Mouse (Mus musculus): ENCODE results near the gene Cep112.

Cep112 gene

GRCm38 (mm10) chr11:108449811-108450210 lies 24.8 kb downstream of the Cep112 start:
- DNase-seq, result peak; percentile 60

- DNase-seq, result no peak
These were observed 34.6 kb downstream of the Cep112 start for GRCm38 (mm10) chr11:108459599-108459998.

GRCm38 (mm10) chr11:108464138-108464537 lies 39.1 kb downstream of the Cep112 start:
- no peak for DNase-seq

- no peak for DNase-seq
These were observed 39.8 kb downstream of the Cep112 start for GRCm38 (mm10) chr11:108464715-108465301.

GRCm38 (mm10) chr11:108475738-108476137 lies 50.7 kb downstream of the Cep112 start:
- peak; percentile 31 for DNase-seq

GRCm38 (mm10) chr11:108476226-108476625 lies 51.2 kb downstream of the Cep112 start:
- peak; percentile 7 for DNase-seq

GRCm38 (mm10) chr11:108483976-108484375 lies 59.0 kb downstream of the Cep112 start:
- DNase-seq, result no peak

GRCm38 (mm10) chr11:108488256-108488655 lies 63.3 kb downstream of the Cep112 start:
- no peak for DNase-seq

GRCm38 (mm10) chr11:108489863-108490262 lies 64.9 kb downstream of the Cep112 start:
- DNase-seq, result no peak

- no peak for DNase-seq
These were observed 83.2 kb downstream of the Cep112 start for GRCm38 (mm10) chr11:108508190-108508589.

- no peak for DNase-seq
These were observed 102.9 kb downstream of the Cep112 start for GRCm38 (mm10) chr11:108527725-108528363.

GRCm38 (mm10) chr11:108532901-108533300 lies 107.9 kb downstream of the Cep112 start:
- DNase-seq, result no peak

- no peak for DNase-seq
These were observed 109.0 kb downstream of the Cep112 start for GRCm38 (mm10) chr11:108534014-108534413.

GRCm38 (mm10) chr11:108552997-108553622 lies 128.1 kb downstream of the Cep112 start:
- DNase-seq, result no peak

- no peak for DNase-seq
These were observed 128.9 kb downstream of the Cep112 start for GRCm38 (mm10) chr11:108553881-108554280.

GRCm38 (mm10) chr11:108558544-108558943 lies 133.6 kb downstream of the Cep112 start:
- no peak for DNase-seq

- no peak for DNase-seq
These were observed 134.5 kb downstream of the Cep112 start for GRCm38 (mm10) chr11:108559506-108559905.

- DNase-seq, result no peak
These were observed 137.1 kb downstream of the Cep112 start for GRCm38 (mm10) chr11:108562076-108562475.

- no peak for DNase-seq
These were observed 161.7 kb downstream of the Cep112 start for GRCm38 (mm10) chr11:108586551-108587184.

GRCm38 (mm10) chr11:108593207-108593958 lies 168.4 kb downstream of the Cep112 start:
- DNase-seq, result no peak

GRCm38 (mm10) chr11:108593959-108594579 lies 169.1 kb downstream of the Cep112 start:
- no peak for DNase-seq

GRCm38 (mm10) chr11:108605301-108605700 lies 180.3 kb downstream of the Cep112 start:
- DNase-seq, result no peak

- no peak for DNase-seq
These were observed 181.0 kb downstream of the Cep112 start for GRCm38 (mm10) chr11:108606036-108606435.

Measured in kidney, adult 18-20 months (tissue).